Mouse (Mus musculus): ENCODE results near the gene Alox12b.

Alox12b gene

GRCm38 (mm10) chr11:69179512-69179911 lies 22.7 kb downstream of the Alox12b start:
- no peak for DNase-seq

- DNase-seq = no peak
These were observed 23.3 kb downstream of the Alox12b start for GRCm38 (mm10) chr11:69180120-69180519.

DNA sequence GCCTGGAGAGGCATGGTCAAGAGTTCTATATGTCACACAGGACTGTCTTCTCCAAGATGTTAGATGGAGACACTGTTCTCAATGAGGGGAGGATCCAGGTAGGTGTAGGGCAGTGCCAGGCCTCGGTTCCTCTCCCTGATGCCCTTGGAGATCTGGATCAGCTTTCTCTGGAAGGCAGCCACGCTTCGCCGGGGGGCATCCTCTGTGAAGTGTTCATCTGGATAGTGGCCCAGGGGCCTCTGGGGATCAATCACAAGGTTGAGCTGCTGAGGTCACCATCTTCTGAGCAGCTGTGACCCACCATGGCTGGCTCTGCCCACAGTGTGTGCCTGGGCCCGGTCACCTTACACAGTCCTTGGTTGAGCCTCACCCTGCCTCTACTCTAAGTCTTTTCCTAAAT lies 28.2 kb downstream of the Alox12b start:
- no peak for DNase-seq

- no peak for DNase-seq
These were observed 29.1 kb downstream of the Alox12b start for GRCm38 (mm10) chr11:69185936-69186335.

GRCm38 (mm10) chr11:69192840-69193239 lies 36.1 kb downstream of the Alox12b start:
- DNase-seq = no peak

DNA sequence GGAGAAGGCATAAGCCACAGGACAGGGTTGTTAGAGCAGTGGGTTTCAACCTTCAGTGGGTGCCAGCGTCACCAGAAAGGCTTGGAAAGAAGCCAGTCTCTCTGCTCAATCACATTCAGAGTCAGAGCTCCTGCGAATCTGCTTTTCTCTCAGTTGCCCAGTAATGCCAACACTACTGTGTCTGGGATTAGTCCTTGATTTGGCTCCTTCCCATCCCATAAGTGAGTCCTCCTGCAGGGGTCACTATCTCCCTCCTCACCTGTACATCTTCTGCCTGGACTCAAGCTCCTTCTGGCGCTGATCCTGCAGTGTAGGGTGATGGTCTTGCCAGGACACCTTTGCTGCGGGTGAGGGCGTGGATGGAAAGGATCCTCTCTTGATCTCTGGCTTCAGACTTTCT lies 40.0 kb downstream of the Alox12b start:
- DNase-seq = no peak

DNA sequence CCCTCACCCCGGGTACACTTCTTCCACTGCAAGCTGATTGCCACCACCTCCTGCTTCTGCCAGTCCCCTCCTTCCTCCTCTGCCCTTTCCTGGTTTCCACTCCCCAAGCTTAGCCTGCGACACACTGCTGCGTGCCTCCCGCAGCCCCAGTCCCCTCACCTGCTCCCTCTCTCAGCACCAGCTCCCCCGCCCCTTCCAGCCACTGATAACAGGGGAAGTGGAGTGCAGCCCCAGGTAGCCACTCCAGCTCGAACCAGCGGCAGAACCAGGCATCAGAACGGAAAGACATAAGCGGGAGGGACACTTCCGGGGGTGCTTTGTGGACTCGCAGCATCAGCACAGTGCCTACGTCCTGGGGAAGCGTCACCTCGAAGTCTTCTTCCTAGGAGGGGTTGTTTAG lies 40.4 kb downstream of the Alox12b start:
- no peak for DNase-seq

DNA sequence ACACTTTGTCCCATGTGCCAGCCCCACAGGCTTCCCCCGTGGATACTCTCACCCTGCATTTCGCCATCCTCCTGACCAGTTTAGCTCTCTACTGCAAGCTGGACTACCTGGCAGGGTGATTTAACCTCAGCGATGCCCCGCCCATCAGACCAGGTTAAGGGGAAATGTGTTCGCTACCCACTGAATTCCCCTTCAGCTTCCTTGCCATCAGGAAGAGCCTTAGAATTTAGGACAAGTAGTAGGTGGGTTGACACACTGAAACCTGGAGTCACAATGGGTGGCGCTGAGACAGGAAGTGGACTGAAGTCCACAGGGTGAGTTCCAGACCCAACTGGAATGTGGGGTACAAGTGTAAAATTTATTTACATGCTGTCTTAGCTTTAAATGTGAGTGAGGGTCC lies 41.0 kb downstream of the Alox12b start, which contains the start of gene Alox8:
Alox8 (minus strand) TSS at position 101 of the 400 bp plus-strand sequence.
- no peak for DNase-seq

DNA sequence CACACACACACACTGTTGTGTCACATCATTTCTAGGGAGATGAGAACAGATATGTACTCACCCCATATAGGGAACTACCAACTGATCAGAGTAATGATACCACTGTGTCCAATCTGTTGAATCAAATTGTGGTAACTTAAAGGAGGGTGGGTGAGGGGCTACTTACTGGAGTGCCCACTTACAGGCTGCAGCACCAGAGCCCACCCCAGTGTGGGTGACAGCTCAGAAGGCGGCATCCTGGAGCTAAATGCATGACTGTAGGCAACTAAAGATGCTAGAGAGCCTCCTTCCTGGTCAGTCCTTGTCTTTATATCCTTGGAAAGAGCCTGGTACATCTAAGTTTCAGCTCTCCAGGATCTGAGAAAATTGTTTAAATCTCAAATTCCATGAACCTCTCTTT lies 42.5 kb downstream of the Alox12b start:
- DNase-seq = no peak

GRCm38 (mm10) chr11:69200231-69200630 lies 43.4 kb downstream of the Alox12b start:
- DNase-seq = no peak

DNA sequence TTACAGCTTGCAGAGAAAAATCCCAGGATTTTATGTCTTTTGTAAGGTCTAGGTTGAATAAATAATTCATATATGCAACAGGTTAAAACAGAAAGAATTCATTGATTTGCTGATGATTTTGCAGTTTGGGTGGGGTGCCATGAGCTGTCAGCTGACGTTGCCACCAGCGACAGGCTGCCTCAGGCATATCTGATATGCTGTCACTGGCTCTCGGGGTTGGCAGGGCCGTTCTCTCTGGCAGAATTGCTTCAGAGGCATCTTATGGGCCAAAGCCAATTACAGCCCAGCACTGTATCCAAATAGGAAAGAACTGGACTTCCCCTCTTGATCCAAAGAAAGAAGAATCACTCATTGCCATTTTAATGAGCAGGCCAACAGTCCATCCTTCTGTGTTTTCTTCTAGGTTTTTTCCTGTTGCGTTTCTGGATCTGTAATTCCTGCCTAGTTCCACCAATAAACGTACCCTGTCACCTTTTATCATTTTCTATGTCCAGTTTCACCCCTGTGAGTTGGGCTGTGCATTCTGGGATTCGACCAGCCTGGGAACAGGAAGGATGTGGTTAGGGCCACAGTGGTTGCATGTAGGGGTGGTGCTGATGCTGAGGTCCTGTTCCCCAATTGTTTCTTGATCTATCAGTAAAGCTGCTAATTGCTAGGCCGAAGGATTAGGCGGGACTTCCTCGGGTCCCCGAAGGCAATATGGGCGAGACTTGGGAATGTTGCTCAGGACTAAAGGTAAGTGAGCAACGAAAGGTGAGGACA lies 45.9 kb downstream of the Alox12b start:
- no peak for DNase-seq

- no peak for DNase-seq
These were observed 54.6 kb downstream of the Alox12b start for GRCm38 (mm10) chr11:69211431-69211830.

GRCm38 (mm10) chr11:69217411-69217810 lies 60.6 kb downstream of the Alox12b start:
- DNase-seq = no peak

DNA sequence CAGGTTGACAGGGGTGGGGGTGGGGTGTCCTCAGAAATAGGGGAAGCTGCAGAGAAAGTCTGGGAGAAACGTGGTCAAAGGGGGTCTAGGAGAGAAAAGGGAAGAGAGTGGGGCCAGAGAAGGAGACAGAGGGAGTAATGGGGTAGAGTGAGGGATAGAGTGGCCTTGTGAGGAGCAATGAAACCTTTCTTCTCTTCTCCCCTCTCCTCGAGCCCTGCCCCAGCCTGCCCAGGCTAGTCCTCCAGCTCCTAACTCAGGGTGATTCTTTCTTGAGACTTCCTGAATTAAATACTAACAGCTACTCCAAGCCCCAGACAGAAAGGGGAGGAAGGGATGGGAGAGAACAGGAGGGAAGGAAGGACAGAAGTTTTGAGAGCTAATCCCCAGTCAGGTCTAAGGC lies 61.9 kb downstream of the Alox12b start:
- DNase-seq = no peak

All from thymus, adult 18-20 months (tissue).